ENCODE assay signal across 9 mouse cellular contexts in the genomic region with DNA sequence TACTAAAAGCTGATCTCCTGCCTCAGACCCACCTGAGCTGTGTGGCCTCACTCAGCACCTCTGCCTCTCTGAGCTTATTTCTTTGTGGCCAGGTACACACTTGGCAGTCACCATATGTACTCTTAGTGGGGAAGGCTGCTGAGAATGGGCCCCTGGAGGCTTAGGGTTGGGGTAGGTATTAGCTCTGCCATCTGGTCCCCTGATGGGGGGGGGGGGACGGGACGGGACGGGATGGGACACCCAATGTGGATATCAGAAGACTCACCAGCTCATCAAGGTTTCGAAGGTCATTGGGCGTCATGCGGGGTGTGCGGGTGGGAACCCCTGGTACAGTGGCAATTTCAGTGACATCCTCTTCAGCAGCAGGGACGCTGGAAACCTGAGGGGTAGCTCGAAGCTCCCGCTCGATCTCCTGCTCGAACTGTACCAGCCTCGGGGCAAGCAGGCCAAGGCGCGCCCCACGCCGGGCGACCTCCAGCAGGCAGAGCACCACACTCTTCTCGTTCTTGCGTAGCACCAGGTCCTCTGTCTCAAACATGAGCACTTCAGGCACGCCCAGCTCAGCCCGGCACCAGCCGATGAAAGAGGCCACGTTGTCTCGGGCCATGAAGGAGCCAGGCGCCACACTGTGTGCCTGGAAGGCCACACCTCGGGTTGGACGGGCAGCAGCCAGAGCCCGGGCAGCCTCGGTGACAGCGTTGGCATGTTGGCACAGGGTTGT. TPM values are rescaled to one million over a fixed set of nuclear protein-coding genes. Genes with fewer than 3 reads are reported as not detected.
A peak's percentile ranks its signal among the peaks of the same experiment; 100 is the strongest.
DNase-seq lines count a peak whose midpoint lies in the region; ATAC-seq lines count a peak whose summit lies in the region.
"Had no signal": no experiment of that assay in that cellular context is flagged by ENCODE, and none has a peak within 500 bp of the region (broad histone marks: within the 10 kb centered on the region; RNA-seq: fewer than 3 reads in every experiment).

No protein-coding gene starts in this region.

- H3K9me3 ChIP-seq in embryonic facial prominence, embryonic 12.5 days = no peaks in the 10 kb centered on the region
- H3K9me3 ChIP-seq in heart, embryonic 13.5 days = no peaks in the 10 kb centered on the region
- no peaks in the 10 kb centered on the region for H3K9me3 ChIP-seq in liver, embryonic 11.5 days (ENCODE audit: control insufficient read depth, low read length)
- H3K9me3 ChIP-seq in stomach, embryonic 14.5 days (ENCODE audit: control insufficient read depth, low read depth, low read length) = no peaks in the 10 kb centered on the region

- peak overlapping the region; percentile 80 for H3K4me2 ChIP-seq in embryonic facial prominence, embryonic 12.5 days (replicated peaks)
- peak overlapping the region; percentile 89 for H3K4me2 ChIP-seq in heart, embryonic 13.5 days
- peak overlapping the region; percentile 73 for H3K4me2 ChIP-seq in liver, embryonic 11.5 days
- H3K4me2 ChIP-seq in stomach, embryonic 14.5 days (replicated peaks; ENCODE audit: low read depth, low read length) = peak overlapping the region; percentile 93

- H3K4me3 ChIP-seq in embryonic facial prominence, embryonic 12.5 days = peak overlapping the region; percentile 75
- H3K4me3 ChIP-seq in heart, embryonic 13.5 days = peak overlapping the region; percentile 84
- peak overlapping the region; percentile 55 for H3K4me3 ChIP-seq in liver, embryonic 11.5 days (ENCODE audit: low read depth, low read length)
- H3K4me3 ChIP-seq in stomach, embryonic 14.5 days (ENCODE audit: low read depth, low read length) = peak overlapping the region; percentile 78

- WGBS in embryonic facial prominence, embryonic 12.5 days = 47% methylated on average over 31 of the region's 31 CpGs
- 60% methylated on average over 31 of the region's 31 CpGs for WGBS in heart, embryonic 13.5 days
- WGBS in liver, embryonic 11.5 days = 59% methylated on average over 31 of the region's 31 CpGs
- WGBS in stomach, embryonic 14.5 days = 57% methylated on average over 31 of the region's 31 CpGs

- peak; percentile 42 to 46 for DNase-seq in layer of hippocampus, adult 8-10 months (ENCODE audit: low spot score in 2 of 2)
- no peak for DNase-seq in layer of hippocampus, adult 9-10 months (ENCODE audit: low spot score)
- no peak for DNase-seq in liver, embryonic 11.5 days (ENCODE audit: low spot score)
- DNase-seq in thymus, postnatal 25 days = no peak

- H3K27me3 ChIP-seq in embryonic facial prominence, embryonic 12.5 days = peaks cover 62% of the 10 kb centered on the region
- H3K27me3 ChIP-seq in heart, embryonic 13.5 days (replicated peaks) = peaks cover 57% of the 10 kb centered on the region
- peaks cover 54% of the 10 kb centered on the region for H3K27me3 ChIP-seq in liver, embryonic 11.5 days (replicated peaks; ENCODE audit: control insufficient read depth, insufficient read depth, low read length)
- H3K27me3 ChIP-seq in stomach, embryonic 14.5 days (ENCODE audit: control insufficient read depth, insufficient read depth, low read length) = peaks cover 30% of the 10 kb centered on the region

- no peak for ATAC-seq in embryonic facial prominence, embryonic 12.5 days (ENCODE audit: insufficient number of reproducible peaks, insufficient read depth, low FRiP score, low TSS enrichment)
- no peak for ATAC-seq in heart, embryonic 13.5 days (ENCODE audit: extremely low read depth, insufficient number of reproducible peaks, low FRiP score, low TSS enrichment)
- no peak for ATAC-seq in liver, embryonic 11.5 days (replicated peaks; ENCODE audit: low FRiP score)
- ATAC-seq in stomach, embryonic 14.5 days (ENCODE audit: insufficient number of reproducible peaks, insufficient read depth, low FRiP score, low read depth) = no peak
- no peak for ATAC-seq in activated CD4-positive, CD25-positive, alpha-beta regulatory T cell, adult 4 months

- H3K36me3 ChIP-seq in embryonic facial prominence, embryonic 12.5 days = peaks cover 10% of the 10 kb centered on the region
- peaks cover 23% of the 10 kb centered on the region for H3K36me3 ChIP-seq in heart, embryonic 13.5 days
- peaks cover under 1% of the 10 kb centered on the region; the same call in 1 of the 2 replicates for H3K36me3 ChIP-seq in liver, embryonic 11.5 days (ENCODE audit: control insufficient read depth, insufficient read depth, low read length)
- peaks cover 11% of the 10 kb centered on the region for H3K36me3 ChIP-seq in stomach, embryonic 14.5 days (ENCODE audit: control insufficient read depth, insufficient read depth, low read length)

- H3K9ac ChIP-seq in embryonic facial prominence, embryonic 12.5 days = peak overlapping the region; percentile 64; the same call in 1 of the 2 replicates
- H3K9ac ChIP-seq in heart, embryonic 13.5 days = peak overlapping the region; percentile 89
- H3K9ac ChIP-seq in liver, embryonic 11.5 days (ENCODE audit: low read depth, low read length) = peak overlapping the region; percentile 59; the same call in 1 of the 2 replicates
- 0 out of 2 replicates have a peak overlapping the region, but pooled peaks have one; percentile 71 for H3K9ac ChIP-seq in stomach, embryonic 14.5 days (replicated peaks; ENCODE audit: low read depth, low read length)

- peaks cover 47% of the 10 kb centered on the region for H3K4me1 ChIP-seq in embryonic facial prominence, embryonic 12.5 days
- peaks cover 57% of the 10 kb centered on the region for H3K4me1 ChIP-seq in heart, embryonic 13.5 days
- peaks cover 28% of the 10 kb centered on the region for H3K4me1 ChIP-seq in liver, embryonic 11.5 days (replicated peaks; ENCODE audit: control insufficient read depth, insufficient read depth, low read length)
- H3K4me1 ChIP-seq in stomach, embryonic 14.5 days (ENCODE audit: control insufficient read depth, insufficient read depth, low read length) = peaks cover 37% of the 10 kb centered on the region

- H3K27ac ChIP-seq in embryonic facial prominence, embryonic 12.5 days = no peak overlapping the region
- H3K27ac ChIP-seq in heart, embryonic 13.5 days (replicated peaks) = no peak overlapping the region
- no peak overlapping the region for H3K27ac ChIP-seq in liver, embryonic 11.5 days (ENCODE audit: low read depth, low read length)
- H3K27ac ChIP-seq in stomach, embryonic 14.5 days (ENCODE audit: low read length) = no peak overlapping the region
- H3K27ac ChIP-seq: macrophage had no signal

RNA-seq across cellular contexts. Expression of a gene that starts 1.4 kb away (rescaled TPM):
- 10 to 100 TPM; 81.4 to 91.4 (median 86.0) TPM for total RNA-seq in layer of hippocampus, adult 8-10 months (2022)
- 44.3 and 47.6 TPM in 2 replicates for polyA plus RNA-seq in embryonic facial prominence, embryonic 12.5 days (2016; fragmentation: Nextera tagmentation; extraction: Ambion mirVana)
- polyA plus RNA-seq in heart, embryonic 13.5 days (2015; fragmentation: Nextera tagmentation; extraction: Ambion mirVana) = 21.0 TPM in 2 replicates
- polyA plus RNA-seq in liver, embryonic 11.5 days (2014; fragmentation: Nextera tagmentation; extraction: Ambion mirVana) = 41.9 and 46.5 TPM in 2 replicates
- 22.9 and 27.9 TPM in 2 replicates for polyA plus RNA-seq in stomach, embryonic 14.5 days (2014; fragmentation: Nextera tagmentation; extraction: Ambion mirVana)
- under 1 TPM; 0.37 to 0.38 TPM for polyA plus RNA-seq in activated CD4-positive, CD25-positive, alpha-beta regulatory T cell, adult 4 months (2017; shearing (Covaris generic))

RNA-seq across cellular contexts. Expression of a gene that starts 5.8 kb away (rescaled TPM):
- total RNA-seq in layer of hippocampus, adult 8-10 months (2022) = 10 to 100 TPM; 48.3 to 100.0 (median 69.5) TPM
- polyA plus RNA-seq in embryonic facial prominence, embryonic 12.5 days (2016; fragmentation: Nextera tagmentation; extraction: Ambion mirVana) = 1.1 TPM in 2 replicates
- 0.59 and 0.70 TPM in 2 replicates for polyA plus RNA-seq in heart, embryonic 13.5 days (2015; fragmentation: Nextera tagmentation; extraction: Ambion mirVana)
- 0.75 and 1.3 TPM in 2 replicates for polyA plus RNA-seq in liver, embryonic 11.5 days (2014; fragmentation: Nextera tagmentation; extraction: Ambion mirVana)
- polyA plus RNA-seq in stomach, embryonic 14.5 days (2014; fragmentation: Nextera tagmentation; extraction: Ambion mirVana) = 1.2 and 1.3 TPM in 2 replicates
- polyA plus RNA-seq in activated CD4-positive, CD25-positive, alpha-beta regulatory T cell, adult 4 months (2017; shearing (Covaris generic)) = not detected
- polyA plus RNA-seq: macrophage had no signal

RNA-seq across cellular contexts. Expression of a gene that starts 35.0 kb away (rescaled TPM):
- total RNA-seq in layer of hippocampus, adult 8-10 months (2022) = 10 to 100 TPM; 22.1 to 26.4 (median 24.2) TPM
- polyA plus RNA-seq in embryonic facial prominence, embryonic 12.5 days (2016; fragmentation: Nextera tagmentation; extraction: Ambion mirVana) = 26.4 and 27.9 TPM in 2 replicates
- polyA plus RNA-seq in heart, embryonic 13.5 days (2015; fragmentation: Nextera tagmentation; extraction: Ambion mirVana) = 28.2 and 34.3 TPM in 2 replicates
- 27.0 and 29.1 TPM in 2 replicates for polyA plus RNA-seq in liver, embryonic 11.5 days (2014; fragmentation: Nextera tagmentation; extraction: Ambion mirVana)
- 29.7 and 31.2 TPM in 2 replicates for polyA plus RNA-seq in stomach, embryonic 14.5 days (2014; fragmentation: Nextera tagmentation; extraction: Ambion mirVana)
- polyA plus RNA-seq in activated CD4-positive, CD25-positive, alpha-beta regulatory T cell, adult 4 months (2017; shearing (Covaris generic)) = 1 to 10 TPM; 5.6 to 5.9 TPM

RNA-seq across cellular contexts. Expression of a gene that starts 35.3 kb away (rescaled TPM):
- 100 to 1,000 TPM; 333 to 412 (median 383) TPM for total RNA-seq in layer of hippocampus, adult 8-10 months (2022)
- 949 and 978 TPM in 2 replicates for polyA plus RNA-seq in embryonic facial prominence, embryonic 12.5 days (2016; fragmentation: Nextera tagmentation; extraction: Ambion mirVana)
- polyA plus RNA-seq in heart, embryonic 13.5 days (2015; fragmentation: Nextera tagmentation; extraction: Ambion mirVana) = 435 and 450 TPM in 2 replicates
- polyA plus RNA-seq in liver, embryonic 11.5 days (2014; fragmentation: Nextera tagmentation; extraction: Ambion mirVana) = 363 and 367 TPM in 2 replicates
- 467 and 495 TPM in 2 replicates for polyA plus RNA-seq in stomach, embryonic 14.5 days (2014; fragmentation: Nextera tagmentation; extraction: Ambion mirVana)
- polyA plus RNA-seq in activated CD4-positive, CD25-positive, alpha-beta regulatory T cell, adult 4 months (2017; shearing (Covaris generic)) = 100 to 1,000 TPM; 143 to 144 TPM

Comparison
In these comparisons a context has a peak if more than half of its experiments do, and no peak if none do; other contexts are left out.
1. DNase-seq: peak in layer of hippocampus, adult 8-10 months (2 of 2); none in layer of hippocampus, adult 9-10 months (single experiment), liver, embryonic 11.5 days (single experiment) and thymus, postnatal 25 days (single experiment).
2. RNA of a gene that starts 1.4 kb away (polyA plus RNA-seq): 41.9 to 46.5 TPM in liver, embryonic 11.5 days, 44.3 to 47.6 TPM in embryonic facial prominence, embryonic 12.5 days, 22.9 to 27.9 TPM in stomach, embryonic 14.5 days and 21.0 TPM in heart, embryonic 13.5 days; 0.37 to 0.38 TPM in activated CD4-positive, CD25-positive, alpha-beta regulatory T cell, adult 4 months; every median in the first group is over 10 times any median in the second.
3. Peak in every context shown above with its lines, with median percentiles within 50 percentile points of each other: H3K4me2 ChIP-seq, H3K4me3 ChIP-seq and H3K9ac ChIP-seq.